Comparison of ENCODE assay signal across 21 mouse cellular contexts in the genomic region with DNA sequence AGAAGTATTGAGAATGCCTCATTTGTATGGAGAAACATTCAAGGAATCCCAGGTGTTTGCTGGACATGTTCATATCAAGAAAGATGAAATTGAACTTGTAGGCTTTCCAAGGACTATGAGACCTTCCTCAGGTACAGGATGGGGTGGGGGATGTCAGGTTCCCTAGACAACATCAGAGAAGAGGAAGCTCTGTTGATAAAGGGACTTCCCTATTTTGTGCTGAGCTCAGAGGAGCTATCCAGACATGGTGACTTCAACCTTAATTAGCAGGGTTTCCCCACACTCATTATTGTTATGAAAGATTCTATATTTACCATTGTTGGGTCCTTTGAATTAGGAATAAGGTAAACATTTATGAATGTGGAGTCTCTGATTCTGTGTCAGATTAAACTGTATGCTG.
"Had no signal": no experiment of that assay in that cellular context is flagged by ENCODE, and none has a peak within 500 bp of the region (broad histone marks: within the 10 kb centered on the region; RNA-seq: fewer than 3 reads in every experiment).

No protein-coding gene starts in this region.

- H3K36me3 ChIP-seq: midbrain, embryonic 10.5 days; midbrain, embryonic 12.5 days; neural tube, embryonic 13.5 days; neural tube, embryonic 15.5 days; stomach, embryonic 15.5 days had no signal

- H3K4me1 ChIP-seq: midbrain, embryonic 10.5 days; midbrain, embryonic 12.5 days; neural tube, embryonic 13.5 days; neural tube, embryonic 15.5 days; stomach, embryonic 15.5 days had no signal

- H3K9me3 ChIP-seq: midbrain, embryonic 10.5 days; midbrain, embryonic 12.5 days; neural tube, embryonic 13.5 days; neural tube, embryonic 15.5 days; stomach, embryonic 15.5 days had no signal

- H3K9ac ChIP-seq: lung, embryonic 14.5 days; midbrain, embryonic 12.5 days; neural tube, embryonic 13.5 days; neural tube, embryonic 15.5 days; stomach, embryonic 15.5 days had no signal

- ATAC-seq: midbrain, embryonic 16.5 days had no signal

- H3K27me3 ChIP-seq: midbrain, embryonic 12.5 days; neural tube, embryonic 13.5 days; neural tube, embryonic 15.5 days; stomach, embryonic 15.5 days had no signal

- H3K27ac ChIP-seq: midbrain, embryonic 10.5 days; midbrain, embryonic 12.5 days; neural tube, embryonic 13.5 days; neural tube, embryonic 15.5 days; stomach, embryonic 15.5 days; stomach, postnatal 0 days had no signal

- H3K4me3 ChIP-seq: midbrain, embryonic 10.5 days; midbrain, embryonic 12.5 days; myocyte; neural tube, embryonic 13.5 days; neural tube, embryonic 15.5 days; stomach, embryonic 15.5 days had no signal

- DNase-seq: lung, adult 18-20 months; lung, embryonic 14.5 days; lung, postnatal 10 days; lung, postnatal 4 days; midbrain, embryonic 14.5 days; retina, postnatal 1 day; right cerebral cortex, adult 18-20 months; right cerebral cortex, postnatal 25 days; right cerebral cortex, postnatal 4 days; spleen, adult 18-20 months; thymus, adult 18-20 months; thymus, postnatal 14 days; thymus, postnatal 36 days had no signal

- H3K4me2 ChIP-seq: lung, embryonic 14.5 days; midbrain, embryonic 12.5 days; neural tube, embryonic 13.5 days; neural tube, embryonic 15.5 days; stomach, embryonic 15.5 days had no signal
